Mouse (Mus musculus): ENCODE measurements around the gene Fdxr.

GRCm38 (mm10) chr11:115272894-115273498, 3.9 kb downstream of the Fdxr start:
- TF ChIP-seq GATA1 (IDR thresholded peaks at IDR 0.05; ENCODE audit: borderline replicate concordance, low read length) (no peak), CTCF (IDR thresholded peaks at IDR 0.05; ENCODE audit: low read depth, low read length) (no peak), TAL1 (conservative IDR thresholded peaks at IDR 0.05; ENCODE audit: low read depth, low read length) (no peak)
